Mouse (Mus musculus) lung, postnatal 0 days (tissue): ENCODE data around the gene Sox5. TPM values are rescaled to one million over a fixed set of nuclear protein-coding genes. Genes with fewer than 3 reads are reported as not detected.

Source experiments
- ATAC-seq: fragments of 200-750 bp; cut with Nextera tagmentation; 2 replicates; pipeline ENCODE4 v1.8.0; 2017; ENCODE audit warnings: moderate library complexity
- DNase-seq: peaks from one replicate; pipeline ENCODE4 v3.0.0-alpha.2; 2016; ENCODE audit warnings: low spot score
- H3K27ac ChIP-seq: fragments of 300-500 bp; sonication (generic); 2 replicates; pipeline ENCODE4 v1.5.1; 2014; ENCODE audit warnings: antibody characterized with exemption, mild to moderate bottlenecking, low read length, mixed read lengths
- H3K27me3 ChIP-seq: fragments of 300-500 bp; sonication (generic); replicated peaks from 2 replicates; pipeline ENCODE4 v1.6.1; 2014; ENCODE audit warnings: low read length, mixed read lengths; ENCODE audit not compliant: insufficient read depth
- H3K36me3 ChIP-seq: fragments of 300-500 bp; sonication (generic); 2 replicates; pipeline ENCODE4 v1.6.1; 2014; ENCODE audit warnings: low read length, mixed read lengths; ENCODE audit not compliant: insufficient read depth
- H3K4me1 ChIP-seq: fragments of 300-500 bp; sonication (generic); 2 replicates; pipeline ENCODE4 v1.6.1; 2014; ENCODE audit warnings: antibody characterized with exemption, low read depth, low read length, mixed read lengths; ENCODE audit not compliant: insufficient read depth
- H3K4me2 ChIP-seq: fragments of 300-500 bp; sonication (generic); replicated peaks from 2 replicates; pipeline ENCODE4 v1.6.1; 2014; ENCODE audit warnings: low read depth, mild to moderate bottlenecking, low read length, moderate library complexity, mixed read lengths
- H3K4me3 ChIP-seq: fragments of 300-500 bp; sonication (generic); 2 replicates; pipeline ENCODE4 v1.5.1; 2014; ENCODE audit warnings: low read depth, low read length
- H3K9ac ChIP-seq: fragments of 300-500 bp; sonication (generic); replicated peaks from 2 replicates; pipeline ENCODE4 v1.6.1; 2014; ENCODE audit warnings: low read depth, mild to moderate bottlenecking
- H3K9me3 ChIP-seq: fragments of 300-500 bp; sonication (generic); 2 replicates; pipeline ENCODE4 v1.6.1; 2016; ENCODE audit warnings: low read length, mixed read lengths
- CTCF ChIP-seq: IDR thresholded peaks from 2 replicates; pipeline ENCODE4 v1.5.1; 2016; ENCODE audit warnings: antibody characterized with exemption, mild to moderate bottlenecking
- EP300 ChIP-seq: IDR thresholded peaks from 2 replicates; pipeline ENCODE4 v1.6.1; 2016; ENCODE audit warnings: antibody characterized with exemption, mild to moderate bottlenecking, control low read depth
- WGBS: fragments of 180-500 bp; shearing (Covaris S2); extraction: QIAGEN DNeasy Blood & Tissue Kit; methylation state at CpG from one replicate; pipeline ENCODE4 v1.1.7; 2014; 5-methylcytosine and 5-hydroxymethylcytosine counted together
- polyA plus RNA-seq: library from polyadenylated mRNA; unstranded; fragments of >200 nt; fragmentation: Nextera tagmentation; extraction: Ambion mirVana; gene quantifications from 2 replicates; pipeline ENCODE4 v1.2.1, GENCODE M21; 2015

Sox5 gene
- polyA plus RNA-seq, 1 experiment from 2014 or later = 9.8 TPM

GRCm38 (mm10) chr6:144491761-144492415 is 289.9 kb downstream of the Sox5 start:
- Histone ChIP-seq H3K9ac (no peak overlapping the region), H3K4me2 (no peak overlapping the region), H3K27me3 (no peaks in the 10 kb centered on the region), H3K9me3 (no peaks in the 10 kb centered on the region; the same call in 1 of the 2 replicates), H3K27ac (no peak overlapping the region), H3K4me1 (no peaks in the 10 kb centered on the region), H3K4me3 (no peak overlapping the region), H3K36me3 (no peaks in the 10 kb centered on the region)
- WGBS = 53% methylated on average over 11 of the region's 11 CpGs
- DNase-seq = peak; percentile 51
- no peak for TF ChIP-seq CTCF
- TF ChIP-seq EP300 = no peak
- ATAC-seq = peak; percentile 64

- DNase-seq (no peak), ATAC-seq (no peak)
- Histone ChIP-seq H3K27ac (no peak overlapping the region), H3K27me3 (no peaks in the 10 kb centered on the region), H3K4me1 (no peaks in the 10 kb centered on the region), H3K36me3 (no peaks in the 10 kb centered on the region), H3K9me3 (no peaks in the 10 kb centered on the region; the same call in 1 of the 2 replicates), H3K4me3 (no peak overlapping the region), H3K4me2 (no peak overlapping the region), H3K9ac (no peak overlapping the region)
- 96% methylated on average over 5 of the region's 5 CpGs for WGBS
- TF ChIP-seq CTCF (0 out of 2 replicates have a peak, but pooled peaks have one; percentile 1), EP300 (no peak)
Measured at GRCm38 (mm10) chr6:144490896-144491295, 290.9 kb downstream of the Sox5 start.

- no peak overlapping the region for H3K4me2 ChIP-seq
- DNase-seq (no peak), ATAC-seq (no peak)
- H3K9ac ChIP-seq = no peak overlapping the region
- no peak overlapping the region for H3K27ac ChIP-seq
- TF ChIP-seq CTCF (no peak), EP300 (no peak)
- no peaks in the 10 kb centered on the region for H3K4me1 ChIP-seq
- H3K4me3 ChIP-seq = no peak overlapping the region
- no peaks in the 10 kb centered on the region; the same call in 1 of the 2 replicates for H3K9me3 ChIP-seq
- H3K36me3 ChIP-seq = no peaks in the 10 kb centered on the region
- H3K27me3 ChIP-seq = no peaks in the 10 kb centered on the region
- WGBS = 77% methylated on average over 6 of the region's 6 CpGs
Measured at GRCm38 (mm10) chr6:144485578-144485977, 296.2 kb downstream of the Sox5 start.

- WGBS = 71% methylated on average over 4 of the region's 4 CpGs
- no peak for DNase-seq
Measured at GRCm38 (mm10) chr6:144483166-144483565, 298.6 kb downstream of the Sox5 start.

GRCm38 (mm10) chr6:144480648-144481528 is 300.9 kb downstream of the Sox5 start:
- H3K27me3 ChIP-seq = no peaks in the 10 kb centered on the region
- H3K9me3 ChIP-seq = no peaks in the 10 kb centered on the region
- 41% methylated on average over 5 of the region's 5 CpGs for WGBS
- H3K4me1 ChIP-seq = no peaks in the 10 kb centered on the region
- no peak overlapping the region for H3K9ac ChIP-seq
- no peak overlapping the region for H3K4me3 ChIP-seq
- no peak overlapping the region for H3K4me2 ChIP-seq
- TF ChIP-seq CTCF = no peak
- TF ChIP-seq EP300 = no peak
- no peak overlapping the region for H3K27ac ChIP-seq
- ATAC-seq (no peak), DNase-seq (no peak)
- no peaks in the 10 kb centered on the region for H3K36me3 ChIP-seq

More at GRCm38 (mm10) chr6:144483166-144483565, 298.6 kb downstream of the Sox5 start:
- H3K9ac ChIP-seq = no peak overlapping the region
- no peaks in the 10 kb centered on the region for H3K27me3 ChIP-seq
- no peak overlapping the region for H3K4me3 ChIP-seq
- H3K27ac ChIP-seq = no peak overlapping the region
- no peak overlapping the region for H3K4me2 ChIP-seq
- ATAC-seq = no peak
- H3K9me3 ChIP-seq = no peaks in the 10 kb centered on the region
- no peaks in the 10 kb centered on the region for H3K4me1 ChIP-seq
- TF ChIP-seq EP300 (no peak), CTCF (no peak)
- H3K36me3 ChIP-seq = no peaks in the 10 kb centered on the region

GRCm38 (mm10) chr6:144479861-144480260 is 301.9 kb downstream of the Sox5 start:
- no peak for DNase-seq
- 64% methylated on average over 4 of the region's 4 CpGs for WGBS
- no peak overlapping the region for H3K4me2 ChIP-seq
- no peaks in the 10 kb centered on the region for H3K4me1 ChIP-seq
- H3K4me3 ChIP-seq = no peak overlapping the region
- H3K9me3 ChIP-seq = no peaks in the 10 kb centered on the region
- TF ChIP-seq CTCF (no peak), EP300 (no peak)
- H3K36me3 ChIP-seq = no peaks in the 10 kb centered on the region
- no peaks in the 10 kb centered on the region for H3K27me3 ChIP-seq
- ATAC-seq = no peak
- H3K27ac ChIP-seq = no peak overlapping the region
- H3K9ac ChIP-seq = no peak overlapping the region
